Mouse (Mus musculus) cerebellum, adult 8-10 months (tissue): ENCODE data around the gene Ppt2.

Source experiments
- DNase-seq: peaks from one replicate; pipeline ENCODE4 v3.0.0; 2022

The Ppt2 gene

GRCm38 (mm10) chr17:34627943-34628643 is at the start of gene Ppt2:
Gene Ppt2 (minus strand): TSS chr17:34628510.
- peak; percentile 82 for DNase-seq

- no peak for DNase-seq
These were observed 48.4 kb upstream of the Ppt2 start for GRCm38 (mm10) chr17:34676671-34677070.

- no peak for DNase-seq
These were observed 47.8 kb upstream of the Ppt2 start for GRCm38 (mm10) chr17:34676093-34676460.

- no peak for DNase-seq
These were observed 47.1 kb upstream of the Ppt2 start for GRCm38 (mm10) chr17:34675205-34676092.

GRCm38 (mm10) chr17:34674524-34675204 is 46.4 kb upstream of the Ppt2 start:
- DNase-seq = no peak

- no peak for DNase-seq
These were observed 44.8 kb upstream of the Ppt2 start for GRCm38 (mm10) chr17:34673139-34673538.

- no peak for DNase-seq
These were observed 44.0 kb upstream of the Ppt2 start for GRCm38 (mm10) chr17:34672246-34672792.

GRCm38 (mm10) chr17:34671151-34672066 is 43.1 kb upstream of the Ppt2 start:
- no peak for DNase-seq

GRCm38 (mm10) chr17:34670235-34670634 is 41.9 kb upstream of the Ppt2 start, which contains the start of gene Tnxb:
Gene Tnxb (plus strand): TSS chr17:34670535.
- DNase-seq = no peak

- DNase-seq = no peak
These were observed 36.2 kb upstream of the Ppt2 start for GRCm38 (mm10) chr17:34664472-34664871.

- no peak for DNase-seq
These were observed 35.2 kb upstream of the Ppt2 start for GRCm38 (mm10) chr17:34663558-34663957.

GRCm38 (mm10) chr17:34662978-34663377 is 34.7 kb upstream of the Ppt2 start:
- DNase-seq = no peak

- DNase-seq = no peak
These were observed 34.2 kb upstream of the Ppt2 start for GRCm38 (mm10) chr17:34662468-34662867.

GRCm38 (mm10) chr17:34661121-34661591 is 32.8 kb upstream of the Ppt2 start:
- DNase-seq = no peak

- DNase-seq = no peak
These were observed 32.0 kb upstream of the Ppt2 start for GRCm38 (mm10) chr17:34660259-34660820.

- no peak for DNase-seq
These were observed 31.5 kb upstream of the Ppt2 start for GRCm38 (mm10) chr17:34659897-34660214.

GRCm38 (mm10) chr17:34659181-34659896 is 31.0 kb upstream of the Ppt2 start:
- no peak for DNase-seq

GRCm38 (mm10) chr17:34658591-34658990 is 30.3 kb upstream of the Ppt2 start:
- no peak for DNase-seq

- no peak for DNase-seq
These were observed 29.8 kb upstream of the Ppt2 start for GRCm38 (mm10) chr17:34658145-34658544.

GRCm38 (mm10) chr17:34657271-34657670 is 29.0 kb upstream of the Ppt2 start:
- DNase-seq = no peak

- DNase-seq = peak; percentile 10
These were observed 28.4 kb upstream of the Ppt2 start for GRCm38 (mm10) chr17:34656666-34657065.
